Mouse (Mus musculus) embryonic facial prominence, embryonic 11.5 days (tissue): ENCODE measurements around the gene Zdhhc15. TPM values are rescaled to one million over a fixed set of nuclear protein-coding genes. Genes with fewer than 3 reads are reported as not detected.
A peak's percentile ranks its signal among the peaks of the same experiment; 100 is the strongest.
"Not testable (repeated sequence)": the region's sequence is repeated elsewhere in the genome, so short reads cannot be mapped to it uniquely, and the experiment has no call there.

Experiments used
- ATAC-seq: fragments of 200-750 bp; cut with Nextera tagmentation; replicated peaks from 2 replicates; pipeline ENCODE4 v1.8.0; 2017; ENCODE audit warnings: low read depth; ENCODE audit not compliant: insufficient number of reproducible peaks, low FRiP score, low TSS enrichment
- DNase-seq: peaks from one replicate; pipeline ENCODE4 v3.0.0-alpha.2; 2015; ENCODE audit warnings: low spot score
- H3K27ac ChIP-seq: fragments of 300-500 bp; sonication (generic); replicated peaks from 2 replicates; pipeline ENCODE4 v1.5.1; 2014; ENCODE audit warnings: mild to moderate bottlenecking, low read depth, low read length, control low read depth
- H3K27me3 ChIP-seq: fragments of 300-500 bp; sonication (generic); 2 replicates; pipeline ENCODE4 v1.6.1; 2014; ENCODE audit warnings: mild to moderate bottlenecking, low read length, moderate library complexity, mixed read lengths; ENCODE audit not compliant: control insufficient read depth, insufficient read depth
- H3K36me3 ChIP-seq: fragments of 300-500 bp; sonication (generic); replicated peaks from 2 replicates; pipeline ENCODE4 v1.6.1; 2014; ENCODE audit warnings: low read depth, mild to moderate bottlenecking, low read length, moderate library complexity, mixed read lengths; ENCODE audit not compliant: control insufficient read depth, insufficient read depth
- H3K4me1 ChIP-seq: fragments of 300-500 bp; sonication (generic); 2 replicates; pipeline ENCODE4 v1.6.1; 2014; ENCODE audit warnings: low read length, mixed read lengths; ENCODE audit not compliant: control insufficient read depth, insufficient read depth
- H3K4me2 ChIP-seq: fragments of 300-500 bp; sonication (generic); 2 replicates; pipeline ENCODE4 v1.6.1; 2014; ENCODE audit warnings: low read depth, mild to moderate bottlenecking, control low read depth, low read length, moderate library complexity
- H3K4me3 ChIP-seq: fragments of 300-500 bp; sonication (generic); 2 replicates; pipeline ENCODE4 v1.5.1; 2014; ENCODE audit warnings: low read depth, low read length, control low read depth
- H3K9ac ChIP-seq: fragments of 300-500 bp; sonication (generic); replicated peaks from 2 replicates; pipeline ENCODE4 v1.6.1; 2014; ENCODE audit warnings: mild to moderate bottlenecking, control low read depth, low read length
- H3K9me3 ChIP-seq: fragments of 300-500 bp; sonication (generic); replicated peaks from 2 replicates; pipeline ENCODE4 v1.6.1; 2016; ENCODE audit warnings: mild to moderate bottlenecking, low read length, inconsistent platforms, mixed read lengths; ENCODE audit not compliant: control insufficient read depth
- WGBS: fragments of 180-500 bp; shearing (Covaris S2); extraction: QIAGEN DNeasy Blood & Tissue Kit; methylation state at CpG from one replicate; pipeline ENCODE4 v1.1.7; 2014; 5-methylcytosine and 5-hydroxymethylcytosine counted together
- polyA plus RNA-seq: library from polyadenylated mRNA; unstranded; fragments of >200 nt; fragmentation: Nextera tagmentation; extraction: Ambion mirVana; gene quantifications from 2 replicates; pipeline ENCODE4 v1.2.1, GENCODE M21; 2014

The Zdhhc15 gene
- 18.5 and 18.9 TPM in 2 replicates for polyA plus RNA-seq

DNA sequence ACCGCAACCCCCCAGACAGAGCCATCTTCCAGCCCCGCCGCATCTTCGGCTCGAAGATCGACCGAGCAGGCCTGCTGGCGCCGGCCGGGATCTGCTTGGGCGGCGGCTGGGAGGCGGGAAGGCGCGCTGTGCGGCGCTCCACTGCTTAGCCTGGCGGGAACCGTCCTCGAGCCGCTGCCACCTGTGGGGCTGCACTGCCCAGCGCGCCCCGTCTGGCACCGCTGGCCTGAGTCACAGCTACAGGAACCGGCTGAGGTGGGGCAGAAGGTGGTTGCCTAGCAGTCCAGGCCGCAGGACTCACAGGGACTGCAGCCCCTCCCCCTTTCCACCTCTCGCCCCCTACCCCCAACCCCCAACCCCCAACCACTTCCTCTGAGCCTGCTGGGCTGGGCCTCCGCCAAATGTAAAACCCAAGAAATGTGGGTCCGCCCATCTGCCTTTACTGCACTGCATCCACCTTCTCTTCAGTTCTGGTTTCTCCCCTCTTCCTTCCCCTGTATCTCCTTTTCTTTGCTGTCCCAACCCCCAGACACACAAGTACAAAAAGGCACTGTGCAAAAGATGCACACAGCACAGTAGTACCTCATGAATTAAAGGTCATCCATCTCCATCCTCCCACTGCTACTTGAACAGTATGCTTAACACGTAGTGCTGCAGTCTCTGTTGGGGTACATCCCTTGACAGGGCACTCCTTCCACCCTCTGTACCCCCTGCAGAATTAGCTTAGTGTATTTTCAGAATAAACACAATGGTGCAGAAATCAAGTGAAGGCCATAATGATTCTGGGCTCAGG lies at the start of gene Zdhhc15:
Gene Zdhhc15 (minus strand): TSS at position 308 of the 793 bp plus-strand sequence.
- Histone ChIP-seq H3K36me3 (no peaks in the 10 kb centered on the region), H3K27ac (peak within 1 kb of the TSS; percentile 41), H3K9me3 (no peaks in the 10 kb centered on the region), H3K27me3 (no peaks in the 10 kb centered on the region), H3K9ac (peak within 1 kb of the TSS; percentile 73), H3K4me1 (no peaks in the 10 kb centered on the region), H3K4me2 (peak within 1 kb of the TSS; percentile 49), H3K4me3 (peak within 1 kb of the TSS; percentile 50)
- 22% methylated on average over 26 of the region's 31 CpGs for WGBS
- DNase-seq (peak; percentile 70), ATAC-seq (peak; percentile 94)

DNA sequence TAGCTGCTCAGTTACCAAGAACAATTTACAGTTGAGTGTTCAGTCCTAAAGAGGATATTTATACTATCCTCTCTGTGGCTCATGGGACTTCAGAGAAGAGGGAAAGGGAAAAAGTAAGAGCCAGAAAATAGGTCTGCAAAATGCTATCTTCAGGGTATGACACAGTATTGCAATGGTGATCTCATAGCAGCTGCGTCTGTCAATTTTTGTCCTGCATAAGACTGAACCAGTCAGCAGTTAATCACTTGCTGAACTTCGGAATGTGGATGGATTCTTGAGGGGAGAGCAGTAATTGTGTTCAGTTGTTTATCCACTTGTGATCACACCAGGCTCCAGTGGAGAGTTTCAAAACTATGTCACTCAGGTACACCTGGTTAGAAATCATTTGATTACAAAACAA lies 37.1 kb upstream of the Zdhhc15 start:
- H3K27me3 ChIP-seq: no peaks in the 10 kb centered on the region
- no peaks in the 10 kb centered on the region for H3K4me1 ChIP-seq
- WGBS: 66% methylated on average over 2 of the region's 2 CpGs
- H3K4me3 ChIP-seq: no peak overlapping the region
- H3K9ac ChIP-seq: no peak overlapping the region
- H3K4me2 ChIP-seq: no peak overlapping the region
- H3K27ac ChIP-seq: no peak overlapping the region
- DNase-seq (no peak), ATAC-seq (no peak)
- no peaks in the 10 kb centered on the region for H3K36me3 ChIP-seq
- H3K9me3 ChIP-seq: no peaks in the 10 kb centered on the region

DNA sequence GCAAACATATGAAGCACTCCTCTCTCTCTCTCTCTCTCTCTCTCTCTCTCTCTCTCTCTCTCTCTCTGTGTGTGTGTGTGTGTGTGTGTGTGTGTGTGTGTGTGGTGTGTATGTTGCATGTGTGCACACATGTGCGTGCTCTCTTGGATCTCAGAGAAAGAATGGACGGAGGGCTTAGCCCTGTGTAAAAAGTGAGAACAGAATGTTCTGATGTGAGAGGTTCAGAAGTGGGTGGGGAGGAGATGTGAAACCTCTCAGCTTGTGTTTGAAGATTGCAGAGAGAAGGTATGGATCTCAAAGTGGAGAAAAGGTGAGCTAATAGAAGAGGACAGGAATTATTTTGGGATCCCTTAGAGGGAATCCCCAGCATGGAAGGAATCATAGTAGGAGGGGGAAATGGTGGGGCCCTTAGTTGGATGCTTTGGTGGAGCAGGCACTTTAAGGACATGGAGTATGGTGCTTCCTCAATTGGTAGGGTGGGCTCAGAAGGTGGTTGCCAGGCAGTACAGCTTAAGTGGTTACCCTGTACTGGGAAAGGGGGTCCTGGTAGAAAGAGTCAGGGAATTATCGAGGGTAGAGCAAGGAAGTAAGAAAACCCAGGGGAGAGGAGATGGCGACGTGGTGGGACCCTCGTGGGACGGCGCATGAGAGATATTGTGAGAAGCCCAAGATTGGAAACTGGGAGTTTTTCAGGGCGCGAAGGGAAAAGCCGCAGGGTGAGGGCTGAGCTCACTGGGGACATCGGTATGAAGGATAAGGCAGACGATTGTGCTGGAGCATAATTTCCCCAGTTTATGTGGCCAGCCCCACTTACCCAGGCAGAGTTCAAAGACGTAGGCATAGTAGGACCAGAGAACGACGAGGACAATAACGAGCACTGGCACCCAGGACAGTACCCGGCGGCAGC lies 761 bp downstream of the Zdhhc15 start:
- H3K4me2 ChIP-seq: peak overlapping the region; percentile 49
- peak overlapping the region; percentile 73 for H3K9ac ChIP-seq
- ATAC-seq (no peak), DNase-seq (peak; percentile 0)
- no peaks in the 10 kb centered on the region for H3K27me3 ChIP-seq
- H3K9me3 ChIP-seq: no peaks in the 10 kb centered on the region
- H3K4me3 ChIP-seq: peak overlapping the region; percentile 50
- peak overlapping the region; percentile 41 for H3K27ac ChIP-seq
- 25% methylated on average over 19 of the region's 19 CpGs for WGBS
- H3K36me3 ChIP-seq: no peaks in the 10 kb centered on the region
- H3K4me1 ChIP-seq: no peaks in the 10 kb centered on the region

DNA sequence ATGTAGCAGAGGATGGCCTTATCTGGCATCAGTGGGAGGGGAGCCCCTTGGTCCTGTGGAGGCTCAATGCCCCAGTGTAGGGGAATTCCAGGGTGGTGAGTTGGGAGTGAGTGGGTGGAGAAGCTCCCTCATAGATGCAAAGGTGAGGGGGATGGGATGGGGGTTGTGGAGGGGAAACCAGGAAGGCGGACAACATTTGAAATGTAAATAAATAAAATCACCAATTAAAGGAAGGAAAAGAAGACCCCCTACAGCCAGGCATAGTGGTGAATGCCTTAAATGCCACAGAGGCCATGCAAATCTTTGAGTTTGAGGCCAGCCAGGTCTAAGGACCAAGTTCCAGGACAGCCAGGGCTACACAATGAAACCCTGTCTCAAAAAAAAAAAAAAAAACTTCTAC lies 13.9 kb downstream of the Zdhhc15 start:
- Histone ChIP-seq H3K9me3 (no peaks in the 10 kb centered on the region), H3K9ac (no peak overlapping the region), H3K4me3 (no peak overlapping the region), H3K36me3 (no peaks in the 10 kb centered on the region), H3K27ac (no peak overlapping the region), H3K4me1 (no peaks in the 10 kb centered on the region), H3K27me3 (no peaks in the 10 kb centered on the region), H3K4me2 (no peak overlapping the region)
- DNase-seq (no peak), ATAC-seq (no peak)
- 50% methylated on average over 1 of the region's 1 CpGs for WGBS

DNA sequence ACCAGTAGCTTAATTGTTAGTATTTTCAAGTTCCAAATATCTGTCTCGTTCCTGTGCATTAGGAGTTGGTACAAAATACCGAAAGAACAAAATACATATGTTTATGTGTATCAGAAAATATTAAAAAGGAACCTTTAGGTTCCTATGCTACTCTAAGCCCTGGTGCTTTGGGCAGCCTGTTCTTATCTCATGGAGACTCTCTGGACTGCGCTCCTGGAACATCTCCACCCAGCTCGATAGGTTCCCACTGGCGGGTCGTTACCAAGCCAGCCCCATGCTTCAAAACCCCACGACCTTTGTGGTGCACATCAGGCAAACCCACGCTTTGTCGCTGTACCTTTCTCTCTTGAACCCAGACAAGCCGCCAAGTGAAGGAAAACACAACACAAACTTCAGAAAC lies 58.3 kb downstream of the Zdhhc15 start:
- Histone ChIP-seq H3K27ac (no peak overlapping the region), H3K9me3 (no peaks in the 10 kb centered on the region), H3K4me2 (no peak overlapping the region), H3K27me3 (no peaks in the 10 kb centered on the region), H3K4me1 (no peaks in the 10 kb centered on the region), H3K36me3 (no peaks in the 10 kb centered on the region), H3K9ac (no peak overlapping the region), H3K4me3 (no peak overlapping the region)
- no peak for DNase-seq
- WGBS: 94% methylated on average over 10 of the region's 10 CpGs
- ATAC-seq: no peak

DNA sequence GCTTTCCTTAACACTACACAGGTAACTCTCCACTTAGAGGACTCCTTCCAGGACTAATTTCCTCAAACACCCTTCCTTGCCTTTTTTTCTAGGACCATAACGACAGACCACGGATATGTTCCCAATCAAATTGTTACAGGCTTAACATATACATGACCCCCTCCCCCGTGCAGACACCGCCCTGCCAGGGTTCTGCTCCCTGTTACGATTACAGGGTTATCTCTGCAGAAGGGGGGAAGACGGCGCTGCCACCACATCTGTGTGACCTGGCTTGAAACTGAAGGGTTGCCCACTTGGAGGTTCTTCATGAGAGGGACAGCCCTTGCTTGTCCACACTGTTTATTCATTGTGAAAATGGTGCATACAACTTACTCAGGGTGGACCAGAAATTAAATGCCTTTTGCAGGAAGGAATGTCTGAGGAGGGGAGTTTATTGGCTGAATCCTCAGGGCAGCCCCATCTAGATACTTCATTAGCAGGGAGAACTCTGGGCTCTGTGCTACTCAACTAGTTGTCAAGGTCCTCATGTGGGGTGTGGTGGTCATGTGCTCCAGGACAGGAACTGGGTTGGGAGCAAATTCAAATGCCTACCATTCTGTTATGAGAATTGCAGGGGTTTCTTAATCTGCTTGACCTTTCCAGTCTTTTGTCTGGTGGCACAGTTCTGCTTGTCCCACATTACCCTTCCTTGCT lies 67.0 kb downstream of the Zdhhc15 start:
- WGBS: 92% methylated on average over 2 of the region's 7 CpGs
- H3K4me1 ChIP-seq, H3K4me2 ChIP-seq, H3K27me3 ChIP-seq, H3K36me3 ChIP-seq, H3K9me3 ChIP-seq, H3K4me3 ChIP-seq, DNase-seq, H3K27ac ChIP-seq, ATAC-seq, H3K9ac ChIP-seq: not testable (repeated sequence)

DNA sequence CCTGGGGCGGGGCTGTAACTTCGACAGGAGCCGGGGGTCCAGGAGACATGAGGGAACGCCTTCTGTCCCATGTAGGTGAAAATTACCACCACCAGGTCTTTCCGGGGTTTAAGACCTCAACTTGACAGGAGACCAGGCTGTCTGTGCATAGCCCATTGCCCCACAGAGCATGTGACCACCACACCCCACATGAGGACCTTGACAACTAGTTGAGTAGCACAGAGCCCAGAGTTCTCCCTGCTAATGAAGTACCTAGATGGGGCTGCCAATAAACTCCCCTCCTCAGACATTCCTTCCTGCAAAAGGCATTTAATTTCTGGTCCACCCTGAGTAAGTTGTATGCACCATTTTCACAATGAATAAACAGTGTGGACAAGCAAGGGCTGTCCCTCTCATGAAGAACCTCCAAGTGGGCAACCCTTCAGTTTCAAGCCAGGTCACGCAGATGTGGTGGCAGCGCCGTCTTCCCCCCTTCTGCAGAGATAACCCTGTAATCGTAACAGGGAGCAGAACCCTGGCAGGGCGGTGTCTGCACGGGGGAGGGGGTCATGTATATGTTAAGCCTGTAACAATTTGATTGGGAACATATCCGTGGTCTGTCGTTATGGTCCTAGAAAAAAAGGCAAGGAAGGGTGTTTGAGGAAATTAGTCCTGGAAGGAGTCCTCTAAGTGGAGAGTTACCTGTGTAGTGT lies 68.5 kb downstream of the Zdhhc15 start:
- not testable (repeated sequence) for DNase-seq, H3K27ac ChIP-seq, H3K4me1 ChIP-seq, H3K36me3 ChIP-seq, H3K4me2 ChIP-seq, H3K4me3 ChIP-seq, H3K9ac ChIP-seq, H3K27me3 ChIP-seq, H3K9me3 ChIP-seq, ATAC-seq
- WGBS: 88% methylated on average over 8 of the region's 13 CpGs
